15 mouse cellular contexts compared by ENCODE assay signal in the genomic region with DNA sequence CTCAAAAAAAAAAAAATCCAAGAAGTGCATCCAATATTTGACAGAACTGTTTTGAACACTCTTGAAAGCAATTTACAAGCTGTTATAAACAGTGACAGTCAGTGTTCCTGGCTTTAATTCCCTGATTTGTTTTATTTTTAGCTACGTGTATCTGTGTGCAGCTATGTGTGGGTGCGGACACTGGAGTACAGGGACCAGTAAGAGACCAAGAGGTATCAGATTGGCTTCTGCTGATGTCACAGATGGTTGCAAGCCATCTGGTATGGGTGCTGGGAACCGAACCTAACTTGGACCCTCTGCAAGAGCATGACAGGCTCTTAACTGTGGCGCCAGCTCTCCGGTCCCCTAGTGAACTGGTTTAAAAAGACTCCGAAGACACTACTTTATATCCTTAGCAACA. TPM values are rescaled to one million over a fixed set of nuclear protein-coding genes. Genes with fewer than 3 reads are reported as not detected.
DNase-seq lines count a peak whose midpoint lies in the region; ATAC-seq lines count a peak whose summit lies in the region.
"Had no signal": no experiment of that assay in that cellular context is flagged by ENCODE, and none has a peak within 500 bp of the region (broad histone marks: within the 10 kb centered on the region; RNA-seq: fewer than 3 reads in every experiment).

No protein-coding gene starts in this region.

- peak; percentile 47; the same call in 1 of the 2 replicates for ATAC-seq in frontal cortex, adult (ENCODE audit: low TSS enrichment)
- ATAC-seq: forebrain, embryonic 13.5 days; forebrain, embryonic 16.5 days had no signal

- no peak for DNase-seq in frontal cortex, postnatal 25 days (ENCODE audit: low spot score in 2 of 2)
- peak; percentile 57 for DNase-seq in layer of hippocampus, adult 9-11 months
- no peak for DNase-seq in layer of hippocampus, postnatal 10 days (ENCODE audit: low spot score in 2 of 2)
- no peak for DNase-seq in kidney, postnatal 36 days
- DNase-seq: adrenal gland, adult 2 months; adrenal gland, postnatal 10 days; adrenal gland, postnatal 25 days; cerebellum, adult 11-12 months; cerebellum, adult 2 months; cerebellum, adult 9-10 months; cerebellum, postnatal 10 days; cerebellum, postnatal 25 days had no signal

RNA-seq across cellular contexts. Expression of a gene that starts 19.4 kb away (rescaled TPM):
- 10 to 100 TPM; 58.2 to 58.4 TPM for total RNA-seq in layer of hippocampus, postnatal 10 days (2021)

RNA-seq across cellular contexts. Expression of a gene that starts 29.2 kb away (rescaled TPM):
- 10 to 100 TPM; 45.5 to 58.6 TPM for total RNA-seq in layer of hippocampus, postnatal 10 days (2021)
